ENCODE assay signal across 22 mouse cellular contexts in the genomic region with DNA sequence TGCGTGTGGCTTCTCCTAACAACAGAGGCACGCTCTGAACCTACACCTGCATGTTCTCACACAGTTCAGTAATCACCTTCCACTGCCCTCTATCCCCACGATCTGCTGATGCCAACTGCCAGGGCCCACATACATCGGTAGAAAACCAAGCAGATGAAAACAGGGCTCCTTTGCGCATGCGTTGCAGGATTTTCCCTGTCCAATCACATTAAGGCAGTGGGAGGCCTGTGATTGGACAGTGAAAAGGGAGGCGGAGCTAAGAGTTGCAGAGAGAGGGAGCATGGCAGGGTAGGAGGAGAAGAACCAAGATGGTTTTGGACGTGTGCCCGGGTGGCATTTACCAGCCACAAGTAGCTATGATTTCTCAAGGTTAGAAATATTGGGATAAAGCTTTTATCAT. TPM values are rescaled to one million over a fixed set of nuclear protein-coding genes. Genes with fewer than 3 reads are reported as not detected.
DNase-seq lines count a peak whose midpoint lies in the region; ATAC-seq and TF ChIP-seq lines count a peak whose summit lies in the region.
"Had no signal": no experiment of that assay in that cellular context is flagged by ENCODE, and none has a peak within 500 bp of the region (broad histone marks: within the 10 kb centered on the region; RNA-seq: fewer than 3 reads in every experiment).

No protein-coding gene starts in this region.

- no peaks in the 10 kb centered on the region for H3K27me3 ChIP-seq in testis, adult 2 months (ENCODE audit: control insufficient read depth, insufficient read depth, low read length)
- H3K27me3 ChIP-seq: heart, embryonic 12.5 days; heart, embryonic 15.5 days; hindbrain, embryonic 12.5 days; hindbrain, embryonic 15.5 days; Patski had no signal

- peak; percentile 79; the same call in 1 of the 2 replicates for TF ChIP-seq POLR2A in testis, adult 2 months (IDR thresholded peaks at IDR 0.05; ENCODE audit: control insufficient read depth, low read depth, low read length)

- peak; percentile 56 to 65 for DNase-seq in adrenal gland, adult (ENCODE audit: inconsistent age in 2 of 2, low spot score in 1 of 2)
- DNase-seq in adrenal gland, adult 8-10 months = no peak
- DNase-seq in testis, postnatal 10 days (ENCODE audit: low spot score) = no peak
- DNase-seq in R1 (ENCODE audit: low read depth, low spot score) = peak; percentile 98
- peak; percentile 86 for DNase-seq in testis, postnatal 14 days (ENCODE audit: low spot score)
- DNase-seq in heart, postnatal 4 days = no peak
- DNase-seq: cerebellum, adult 18-20 months; cerebellum, adult 9-10 months; forebrain, postnatal 0 days; gastrocnemius, postnatal 25 days; heart, adult 18-20 months; heart, postnatal 10 days; kidney, adult 2 months had no signal

- ATAC-seq in erythroid progenitor cell, adult 5-6 weeks (replicated peaks; ENCODE audit: low FRiP score, poor library complexity, severe bottlenecking) = no peak
- ATAC-seq: forebrain, embryonic 14.5 days; forebrain, postnatal 0 days; intestine, postnatal 0 days; Patski had no signal

- no peak for TF ChIP-seq CTCF in testis, adult 2 months (IDR thresholded peaks at IDR 0.05; ENCODE audit: control insufficient read depth, insufficient read depth, insufficient replicate concordance, low read depth, low read length)

- H3K36me3 ChIP-seq in testis, adult 2 months (ENCODE audit: control insufficient read depth, insufficient read depth, low read length) = no peaks in the 10 kb centered on the region
- H3K36me3 ChIP-seq: hindbrain, embryonic 12.5 days; hindbrain, embryonic 15.5 days had no signal

- peak overlapping the region; percentile 92 for H3K27ac ChIP-seq in testis, adult 2 months (ENCODE audit: control insufficient read depth, insufficient read depth, low read depth, low read length)
- H3K27ac ChIP-seq: heart, embryonic 15.5 days; hindbrain, embryonic 12.5 days; hindbrain, embryonic 15.5 days had no signal

- peak overlapping the region; percentile 92 for H3K4me3 ChIP-seq in testis, adult 2 months (ENCODE audit: control insufficient read depth, low read depth, low read length)
- H3K4me3 ChIP-seq: heart, embryonic 12.5 days; heart, embryonic 15.5 days; hindbrain, embryonic 12.5 days; hindbrain, embryonic 15.5 days had no signal

- peaks cover 8% of the 10 kb centered on the region for H3K4me1 ChIP-seq in testis, adult 2 months (ENCODE audit: control insufficient read depth, insufficient read depth, low read length)
- H3K4me1 ChIP-seq: hindbrain, embryonic 12.5 days; hindbrain, embryonic 15.5 days had no signal

RNA-seq across cellular contexts. Expression of gene Slc7a1, which starts 28.3 kb away (rescaled TPM):
- 100 to 1,000 TPM in 2 of 4 experiments, 10 to 100 TPM in 2; 86.6 to 129 (median 106) TPM for total RNA-seq in adrenal gland, adult 8-10 months (2022)
- polyA plus RNA-seq in testis, adult 2 months (2012; rRNA removed) = 8.9 and 10.5 TPM in 2 replicates
- 72.5 and 73.9 TPM in 2 replicates for total RNA-seq in erythroid progenitor cell, adult 5-6 weeks (2015; ENCODE audit: low replicate concordance)
- total RNA-seq in erythroid progenitor cell, adult 5-6 weeks (2017; ENCODE audit: low replicate concordance) = 50.8 and 66.6 TPM in 2 replicates
- 10 to 100 TPM; 32.6 to 34.6 TPM for total RNA-seq in heart, postnatal 4 days (2021)

Comparison
In these comparisons a context has a peak if more than half of its experiments do, and no peak if none do; other contexts are left out.
1. DNase-seq: peak in adrenal gland, adult (2 of 2), R1 (single experiment) and testis, postnatal 14 days (single experiment); none in adrenal gland, adult 8-10 months (single experiment), testis, postnatal 10 days (single experiment) and heart, postnatal 4 days (single experiment).